Mouse (Mus musculus) CH12.LX (cell line): Measurements from ENCODE around the gene Slc39a13. TPM values are rescaled to one million over a fixed set of nuclear protein-coding genes. Genes with fewer than 3 reads are reported as not detected.
A peak's percentile ranks its signal among the peaks of the same experiment; 100 is the strongest.

ENCODE experiments used
- DNase-seq: peaks from one replicate; pipeline ENCODE4 v3.0.0-alpha.2; 2013; ENCODE audit errors: extremely low read depth
- H3K27ac ChIP-seq: 2 replicates; pipeline ENCODE4 v1.5.1; 2012; ENCODE audit warnings: low read depth, mild to moderate bottlenecking, control low read depth, moderate library complexity; ENCODE audit not compliant: insufficient read depth
- H3K27me3 ChIP-seq: replicated peaks from 2 replicates; pipeline ENCODE3; 2012; ENCODE audit warnings: inconsistent platforms
- H3K36me3 ChIP-seq, 2 experiments: replicated peaks in 1 of 2; 2 replicates each; pipeline versions ENCODE3 to v1.6.1; 2012; ENCODE audit warnings: inconsistent platforms in 1 of 2, low read length in 1 of 2, mild to moderate bottlenecking in 1 of 2, mixed read lengths in 1 of 2, moderate library complexity in 1 of 2; ENCODE audit not compliant: control insufficient read depth in 1 of 2, insufficient read depth in 1 of 2
- H3K4me1 ChIP-seq, 2 experiments: 2 replicates each; pipeline ENCODE4 v1.6.1; 2012; ENCODE audit warnings: inconsistent platforms in 1 of 2, moderate library complexity in 1 of 2; ENCODE audit not compliant: insufficient read depth in 2 of 2, control insufficient read depth in 1 of 2
- H3K4me2 ChIP-seq: 2 replicates; pipeline ENCODE4 v1.6.1; 2012; ENCODE audit warnings: low read depth, mild to moderate bottlenecking, control low read depth; ENCODE audit not compliant: poor library complexity, insufficient read depth, severe bottlenecking
- H3K4me3 ChIP-seq, 3 experiments: fragments of 150-350 bp in 1 of 3; sonication (generic) in 1 of 3; replicated peaks in 1 of 3; 2 replicates each; pipeline versions ENCODE3 to v1.5.1; 2011 to 2012; ENCODE audit warnings: low read depth in 2 of 3, low read length in 2 of 3, mild to moderate bottlenecking in 2 of 3, moderate library complexity in 2 of 3, control low read depth in 1 of 3, improper control_type of control experiment in 1 of 3, inconsistent platforms in 1 of 3, mixed read lengths in 1 of 3; ENCODE audit not compliant: poor library complexity in 1 of 3
- H3K79me2 ChIP-seq: replicated peaks from 2 replicates; pipeline ENCODE4 v1.6.1; 2012; ENCODE audit warnings: mild to moderate bottlenecking, moderate library complexity; ENCODE audit not compliant: control insufficient read depth, poor library complexity, insufficient read depth, severe bottlenecking; ENCODE audit errors: extremely low read depth
- H3K9ac ChIP-seq: 2 replicates; pipeline ENCODE4 v1.6.1; 2012; ENCODE audit warnings: low read depth, mild to moderate bottlenecking, control low read depth, moderate library complexity; ENCODE audit not compliant: insufficient read depth
- H3K9me3 ChIP-seq: replicated peaks from 2 replicates; pipeline ENCODE3; 2012; ENCODE audit warnings: low read length, inconsistent platforms, mixed read lengths
- CHD1 ChIP-seq: IDR thresholded peaks from 2 replicates; pipeline ENCODE4 v1.6.1; 2012; ENCODE audit warnings: low read depth, low read length, improper control_type of control experiment, inconsistent platforms
- CHD2 ChIP-seq: IDR thresholded peaks from 2 replicates; pipeline ENCODE4 v1.6.1; 2011; ENCODE audit warnings: low read length, improper control_type of control experiment
- CTCF ChIP-seq, 2 experiments: IDR thresholded peaks in 1 of 2; conservative IDR thresholded peaks in 1 of 2; 2 replicates each; pipeline ENCODE4 v1.5.1; 2011 to 2012; ENCODE audit warnings: low read depth in 2 of 2, low read length in 2 of 2, improper control_type of control experiment in 1 of 2, inconsistent platforms in 1 of 2, mild to moderate bottlenecking in 1 of 2, moderate library complexity in 1 of 2
- E2F4 ChIP-seq: IDR thresholded peaks from 2 replicates; pipeline ENCODE4 v1.6.1; 2011; ENCODE audit warnings: low read depth, low read length, improper control_type of control experiment; ENCODE audit not compliant: insufficient replicate concordance
- HCFC1 ChIP-seq: IDR thresholded peaks from 2 replicates; pipeline ENCODE4 v1.6.1; 2012; ENCODE audit warnings: low read depth, mild to moderate bottlenecking, inconsistent platforms, low read length, improper control_type of control experiment
- IRF4 ChIP-seq: IDR thresholded peaks from 2 replicates; pipeline ENCODE4 v1.6.1; 2014; ENCODE audit warnings: low read depth, mild to moderate bottlenecking, inconsistent platforms, low read length, improper control_type of control experiment
- JUN ChIP-seq: IDR thresholded peaks from 2 replicates; pipeline ENCODE4 v1.6.1; 2011; ENCODE audit warnings: low read depth, mild to moderate bottlenecking, low read length, improper control_type of control experiment, moderate library complexity; ENCODE audit not compliant: insufficient read depth
- JUND ChIP-seq: conservative IDR thresholded peaks from 2 replicates; pipeline ENCODE4 v1.6.1; 2011; ENCODE audit warnings: low read depth, low read length, improper control_type of control experiment
- KAT2A ChIP-seq: IDR thresholded peaks from 2 replicates; pipeline ENCODE4 v1.6.1; 2012; ENCODE audit warnings: low read length, improper control_type of control experiment, inconsistent platforms; ENCODE audit not compliant: insufficient replicate concordance
- MAFK ChIP-seq: IDR thresholded peaks from 2 replicates; pipeline ENCODE4 v1.6.1; 2011; ENCODE audit warnings: low read length, improper control_type of control experiment; ENCODE audit not compliant: insufficient replicate concordance
- MAX ChIP-seq: IDR thresholded peaks from 2 replicates; pipeline ENCODE4 v1.6.1; 2011; ENCODE audit warnings: low read length, improper control_type of control experiment
- MAZ ChIP-seq: IDR thresholded peaks from 2 replicates; pipeline ENCODE4 v1.6.1; 2012; ENCODE audit warnings: low read depth, mild to moderate bottlenecking, inconsistent platforms, low read length, improper control_type of control experiment, moderate library complexity
- MXI1 ChIP-seq: IDR thresholded peaks from 2 replicates; pipeline ENCODE4 v1.6.1; 2011; ENCODE audit warnings: mild to moderate bottlenecking, low read depth, low read length, improper control_type of control experiment
- NELFE ChIP-seq: IDR thresholded peaks from 2 replicates; pipeline ENCODE4 v1.6.1; 2011; ENCODE audit warnings: low read depth, low read length, improper control_type of control experiment
- NRF1 ChIP-seq: IDR thresholded peaks from 2 replicates; pipeline ENCODE4 v1.6.1; 2014; ENCODE audit warnings: low read depth, mild to moderate bottlenecking, inconsistent platforms, low read length, improper control_type of control experiment, moderate library complexity
- PAX5 ChIP-seq: IDR thresholded peaks from 2 replicates; pipeline ENCODE4 v1.6.1; 2012; ENCODE audit warnings: low read length, inconsistent platforms, mixed read lengths
- POLR2A ChIP-seq: IDR thresholded peaks from 2 replicates; pipeline ENCODE4 v1.6.1; 2011; ENCODE audit warnings: low read depth, mild to moderate bottlenecking, improper control_type of control experiment, low read length
- POLR2AphosphoS2 ChIP-seq: IDR thresholded peaks from 2 replicates; pipeline ENCODE4 v1.6.1; 2011; ENCODE audit warnings: low read depth, low read length, improper control_type of control experiment
- SIN3A ChIP-seq: IDR thresholded peaks from 2 replicates; pipeline ENCODE4 v1.6.1; 2012; ENCODE audit warnings: low read length, improper control_type of control experiment, inconsistent platforms
- SMC3 ChIP-seq: IDR thresholded peaks from 2 replicates; pipeline ENCODE4 v1.6.1; 2011; ENCODE audit warnings: low read depth, low read length, improper control_type of control experiment
- TBP ChIP-seq: conservative IDR thresholded peaks from 2 replicates; pipeline ENCODE4 v1.6.1; 2011; ENCODE audit warnings: low read depth, low read length, improper control_type of control experiment
- UBTF ChIP-seq: IDR thresholded peaks from 2 replicates; pipeline ENCODE4 v1.6.1; 2012; ENCODE audit warnings: low read depth, mild to moderate bottlenecking, inconsistent platforms, low read length, improper control_type of control experiment, moderate library complexity
- ZKSCAN1 ChIP-seq: IDR thresholded peaks from 2 replicates; pipeline ENCODE4 v1.6.1; 2012; ENCODE audit warnings: low read depth, inconsistent platforms, low read length, improper control_type of control experiment, borderline replicate concordance
- ZMIZ1 ChIP-seq: IDR thresholded peaks from 2 replicates; pipeline ENCODE4 v1.6.1; 2012; ENCODE audit warnings: low read depth, mild to moderate bottlenecking, inconsistent platforms, low read length, improper control_type of control experiment
- dilution Hi-C: fragments of 300-500 bp; cut with MboI; formaldehyde crosslinking; loops from 2 replicates; pipeline ENCODE4 v1.14.3; 2020; ENCODE audit warnings: low sequenced_read_pairs; ENCODE audit not compliant: extremely low pct_unique_long_range_greater_than_20kb, extremely low pct_ligation_motif_present
- in situ Hi-C: fragments of 300-500 bp; cut with MboI; formaldehyde crosslinking; loops from 3 replicates; pipeline ENCODE4 v1.14.3; 2019; ENCODE audit warnings: low sequenced_read_pairs, low pct_ligation_motif_present, low pct_unique_long_range_greater_than_20kb, mixed read lengths
- polyA plus RNA-seq: library from polyadenylated mRNA; unstranded; fragments of >175 nt; gene quantifications from 2 replicates; pipeline ENCODE4 v1.2.1, GENCODE M21; 2012; ENCODE audit warnings: low read depth; ENCODE audit not compliant: insufficient read length
- total RNA-seq, 2 experiments: library from RNA; depleted of rRNA; stranded (reverse); fragments of 300-350 nt in 1 of 2; fragments of >200 nt in 1 of 2; gene quantifications; 2 replicates each; pipeline ENCODE4 v1.2.3; 2012 to 2014

Gene Slc39a13
- total and polyA plus RNA-seq, 3 experiments = 3.5 to 7.5 (median 7.2) TPM

- Histone ChIP-seq H3K4me2 (no peak overlapping the region), H3K36me3 (peaks cover 20 to 48% of the 10 kb centered on the region in 2 experiments), H3K4me1 (peaks cover 0 to 3% of the 10 kb centered on the region in 2 experiments; a peak in 1 of 4 replicates), H3K9me3 (no peaks in the 10 kb centered on the region)
- no peak for TF ChIP-seq ZMIZ1
- no peak for TF ChIP-seq HCFC1
- no peak for TF ChIP-seq NRF1
- TF ChIP-seq MAX = no peak
- no peak for TF ChIP-seq ZKSCAN1
- no peak for TF ChIP-seq SMC3
- no peak for TF ChIP-seq CTCF (conservative IDR thresholded peaks at IDR 0.05 in 1 of 2, IDR thresholded peaks at IDR 0.05 in 1 of 2; ENCODE audit: low read depth in 2 of 2, low read length in 2 of 2)
- TF ChIP-seq UBTF = no peak
- no peak for TF ChIP-seq CHD1
- no peak for TF ChIP-seq CHD2
- TF ChIP-seq, all 38 proteins: peak for 0
- DNase-seq = no peak
- Histone ChIP-seq H3K4me3 (no peak overlapping the region), H3K27ac (no peak overlapping the region), H3K9ac (no peak overlapping the region), H3K79me2 (no peaks in the 10 kb centered on the region), H3K27me3 (no peaks in the 10 kb centered on the region)
- in situ Hi-C loops = no loop called here
- dilution Hi-C loops = no loop called here
Observed at GRCm38 (mm10) chr2:91119551-91119950, 49.3 kb upstream of the Slc39a13 start.

- Histone ChIP-seq H3K79me2 (no peaks in the 10 kb centered on the region), H3K27ac (no peak overlapping the region), H3K36me3 (peaks cover 25 to 49% of the 10 kb centered on the region in 2 experiments), H3K4me3 (peak overlapping the region in 1 of 3 experiments; percentile 9), H3K9me3 (no peaks in the 10 kb centered on the region), H3K27me3 (no peaks in the 10 kb centered on the region), H3K4me2 (no peak overlapping the region), H3K9ac (no peak overlapping the region), H3K4me1 (peaks cover 0 to 3% of the 10 kb centered on the region in 2 experiments; a peak in 1 of 4 replicates)
- dilution Hi-C loops (no loop called here), in situ Hi-C loops (no loop called here)
- TF ChIP-seq TBP = no peak
- TF ChIP-seq SIN3A = no peak
- TF ChIP-seq MAFK = no peak
- no peak for TF ChIP-seq IRF4
- no peak for TF ChIP-seq NELFE
- TF ChIP-seq KAT2A = no peak
- TF ChIP-seq ZKSCAN1 = no peak
- TF ChIP-seq POLR2A = no peak
- no peak for TF ChIP-seq POLR2AphosphoS2
- TF ChIP-seq CHD2 = no peak
- no peak for TF ChIP-seq MXI1
- TF ChIP-seq JUN = no peak
- TF ChIP-seq E2F4 = no peak
- no peak for TF ChIP-seq PAX5
- TF ChIP-seq JUND = no peak
- no peak for TF ChIP-seq MAZ
- no peak for DNase-seq
Observed at GRCm38 (mm10) chr2:91119061-91119460, 48.8 kb upstream of the Slc39a13 start.
